Mouse (Mus musculus) midbrain, embryonic 15.5 days (tissue): Measurements from ENCODE around the gene Tmsb4x. TPM values are rescaled to one million over a fixed set of nuclear protein-coding genes. Genes with fewer than 3 reads are reported as not detected.
A peak's percentile ranks its signal among the peaks of the same experiment; 100 is the strongest.

Experiments used
- ATAC-seq: fragments of 200-750 bp; cut with Nextera tagmentation; replicated peaks from 2 replicates; pipeline ENCODE4 v1.8.0; 2017; ENCODE audit warnings: moderate TSS enrichment
- H3K27ac ChIP-seq: fragments of 300-500 bp; sonication (generic); 2 replicates; pipeline ENCODE4 v1.5.1; 2015; ENCODE audit warnings: mild to moderate bottlenecking, inconsistent platforms
- H3K27me3 ChIP-seq: fragments of 300-500 bp; sonication (generic); replicated peaks from 2 replicates; pipeline ENCODE4 v1.6.1; 2015; ENCODE audit warnings: inconsistent platforms
- H3K36me3 ChIP-seq: fragments of 300-500 bp; sonication (generic); replicated peaks from 2 replicates; pipeline ENCODE4 v1.6.1; 2015; ENCODE audit warnings: inconsistent platforms
- H3K4me1 ChIP-seq: fragments of 300-500 bp; sonication (generic); 2 replicates; pipeline ENCODE4 v1.6.1; 2015; ENCODE audit warnings: inconsistent platforms
- H3K4me2 ChIP-seq: fragments of 300-500 bp; sonication (generic); 2 replicates; pipeline ENCODE4 v1.6.1; 2015; ENCODE audit warnings: inconsistent platforms, mild to moderate bottlenecking, moderate library complexity
- H3K4me3 ChIP-seq: fragments of 300-500 bp; sonication (generic); 2 replicates; pipeline ENCODE4 v1.5.1; 2015; ENCODE audit warnings: mild to moderate bottlenecking, inconsistent platforms
- H3K9ac ChIP-seq: fragments of 300-500 bp; sonication (generic); 2 replicates; pipeline ENCODE4 v1.6.1; 2015; ENCODE audit warnings: mild to moderate bottlenecking, inconsistent platforms
- H3K9me3 ChIP-seq: fragments of 300-500 bp; sonication (generic); 2 replicates; pipeline ENCODE4 v1.6.1; 2016; ENCODE audit warnings: inconsistent platforms
- WGBS: fragments of 180-500 bp; shearing (Covaris S2); methylation state at CpG from one replicate; pipeline ENCODE4 v1.1.7; 2015; ENCODE audit warnings: mixed read lengths; 5-methylcytosine and 5-hydroxymethylcytosine counted together
- polyA plus RNA-seq: library from polyadenylated mRNA; unstranded; fragments of >200 nt; fragmentation: Nextera tagmentation; extraction: Ambion mirVana; gene quantifications from 2 replicates; pipeline ENCODE4 v1.2.1, GENCODE M21; 2015

Tmsb4x gene
- polyA plus RNA-seq, 1 experiment from 2014 or later: 4,308 TPM

DNA sequence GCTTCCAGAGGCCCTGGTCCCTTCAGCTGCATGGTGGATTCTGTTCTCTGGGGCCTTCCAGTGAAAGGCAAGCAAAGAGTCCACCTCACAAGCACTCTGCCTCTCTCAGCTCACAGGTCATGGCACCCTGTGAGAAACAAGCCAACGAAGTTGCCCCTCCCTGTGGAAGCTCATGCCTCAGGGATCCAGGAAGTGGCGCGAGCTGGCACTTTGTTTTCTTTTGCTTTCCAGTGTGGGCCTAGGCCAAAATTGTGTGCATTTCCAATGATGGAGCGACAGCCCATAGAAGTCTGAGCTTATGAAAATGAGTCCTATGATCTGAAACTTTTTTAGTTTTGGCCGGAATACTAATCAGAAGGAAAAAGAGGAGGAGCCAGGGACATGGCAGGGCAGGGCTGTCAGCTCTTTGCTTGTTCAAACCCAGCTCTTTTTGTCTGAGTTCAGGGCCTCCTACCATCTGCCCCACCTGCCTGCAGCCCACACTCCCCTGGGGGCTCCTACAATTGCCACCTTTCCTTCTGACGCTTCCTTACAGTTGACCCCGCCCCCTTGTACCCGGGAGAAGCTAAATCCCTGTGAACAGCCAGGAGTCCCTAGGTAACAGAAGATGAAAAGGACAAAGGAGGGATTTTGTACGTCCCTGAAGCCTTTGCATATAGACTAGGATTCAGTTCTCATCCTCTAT lies 2.9 kb upstream of the Tmsb4x start:
- Histone ChIP-seq H3K4me1 (peaks cover 7% of the 10 kb centered on the region), H3K4me3 (no peak overlapping the region), H3K27ac (0 out of 2 replicates have a peak overlapping the region, but pooled peaks have one; percentile 25), H3K9ac (no peak overlapping the region), H3K36me3 (no peaks in the 10 kb centered on the region), H3K4me2 (no peak overlapping the region), H3K9me3 (no peaks in the 10 kb centered on the region), H3K27me3 (0 out of 2 replicates have a peak, but pooled peaks cover 3% of the 10 kb centered on the region)
- no peak for ATAC-seq
- 33% methylated on average over 9 of the region's 9 CpGs for WGBS

- 41% methylated on average over 6 of the region's 6 CpGs for WGBS
- peak overlapping the region; percentile 56 for H3K4me2 ChIP-seq
- peak overlapping the region; percentile 80; the same call in 1 of the 2 replicates for H3K9ac ChIP-seq
- H3K4me3 ChIP-seq: peak overlapping the region; percentile 55
- no peaks in the 10 kb centered on the region for H3K36me3 ChIP-seq
- H3K27ac ChIP-seq: peak overlapping the region; percentile 93
- H3K9me3 ChIP-seq: no peaks in the 10 kb centered on the region
- H3K4me1 ChIP-seq: peaks cover 12% of the 10 kb centered on the region
- H3K27me3 ChIP-seq: 0 out of 2 replicates have a peak, but pooled peaks cover 3% of the 10 kb centered on the region
- no peak for ATAC-seq
Measured at GRCm38 (mm10) chrX:167210319-167210728, 1.2 kb upstream of the Tmsb4x start.

DNA sequence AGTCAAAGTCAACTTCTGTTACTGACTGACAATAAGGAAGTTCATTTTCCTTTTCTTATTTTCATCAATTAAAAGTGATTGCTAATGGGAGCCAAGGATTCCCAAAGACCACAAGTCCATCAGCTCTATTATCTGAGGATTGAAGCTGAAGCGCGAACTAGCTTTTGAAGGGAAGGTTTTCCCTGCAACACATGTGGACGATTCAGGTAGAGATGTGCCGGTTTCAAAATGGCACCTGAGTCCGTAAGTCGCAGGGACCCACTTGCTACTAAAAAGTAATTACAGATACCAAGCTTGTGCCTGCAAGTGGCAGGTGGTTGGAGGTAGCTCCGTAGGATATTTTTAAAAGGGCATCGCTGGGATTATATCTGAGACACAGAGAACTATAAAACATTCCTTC lies 713 bp upstream of the Tmsb4x start:
- no peak for ATAC-seq

DNA sequence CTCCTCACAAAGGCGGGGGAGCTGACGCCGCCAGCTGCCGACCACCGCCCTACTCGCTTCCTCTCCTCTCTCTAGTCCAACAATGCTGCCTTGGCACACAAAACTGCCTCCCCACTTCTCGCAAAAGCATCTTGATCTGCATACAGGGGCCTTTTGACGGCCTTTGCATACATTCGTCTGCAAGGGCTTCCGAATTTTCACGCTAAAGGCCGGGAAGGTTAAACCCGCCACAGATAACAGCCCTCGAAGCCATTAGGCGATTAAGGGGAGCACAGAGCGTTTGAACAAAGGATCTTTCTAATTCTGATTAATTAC lies 652 bp downstream of the Tmsb4x start:
- Histone ChIP-seq H3K27me3 (0 out of 2 replicates have a peak, but pooled peaks cover 6% of the 10 kb centered on the region), H3K27ac (peak overlapping the region; percentile 93), H3K4me3 (peak overlapping the region; percentile 55), H3K9me3 (no peaks in the 10 kb centered on the region), H3K9ac (peak overlapping the region; percentile 80), H3K36me3 (no peaks in the 10 kb centered on the region), H3K4me2 (no peak overlapping the region), H3K4me1 (peaks cover 12% of the 10 kb centered on the region)
- peak; percentile 25; the same call in 1 of the 2 replicates for ATAC-seq
- WGBS: 19% methylated on average over 16 of the region's 16 CpGs

More for the DNA sequence above, 713 bp upstream of the Tmsb4x start:
- Histone ChIP-seq H3K4me2 (peak overlapping the region; percentile 56), H3K27ac (peak overlapping the region; percentile 93), H3K4me1 (peaks cover 12% of the 10 kb centered on the region), H3K27me3 (0 out of 2 replicates have a peak, but pooled peaks cover 3% of the 10 kb centered on the region), H3K9me3 (no peaks in the 10 kb centered on the region), H3K4me3 (peak overlapping the region; percentile 55), H3K9ac (peak overlapping the region; percentile 80), H3K36me3 (no peaks in the 10 kb centered on the region)
- WGBS: 47% methylated on average over 8 of the region's 8 CpGs

DNA sequence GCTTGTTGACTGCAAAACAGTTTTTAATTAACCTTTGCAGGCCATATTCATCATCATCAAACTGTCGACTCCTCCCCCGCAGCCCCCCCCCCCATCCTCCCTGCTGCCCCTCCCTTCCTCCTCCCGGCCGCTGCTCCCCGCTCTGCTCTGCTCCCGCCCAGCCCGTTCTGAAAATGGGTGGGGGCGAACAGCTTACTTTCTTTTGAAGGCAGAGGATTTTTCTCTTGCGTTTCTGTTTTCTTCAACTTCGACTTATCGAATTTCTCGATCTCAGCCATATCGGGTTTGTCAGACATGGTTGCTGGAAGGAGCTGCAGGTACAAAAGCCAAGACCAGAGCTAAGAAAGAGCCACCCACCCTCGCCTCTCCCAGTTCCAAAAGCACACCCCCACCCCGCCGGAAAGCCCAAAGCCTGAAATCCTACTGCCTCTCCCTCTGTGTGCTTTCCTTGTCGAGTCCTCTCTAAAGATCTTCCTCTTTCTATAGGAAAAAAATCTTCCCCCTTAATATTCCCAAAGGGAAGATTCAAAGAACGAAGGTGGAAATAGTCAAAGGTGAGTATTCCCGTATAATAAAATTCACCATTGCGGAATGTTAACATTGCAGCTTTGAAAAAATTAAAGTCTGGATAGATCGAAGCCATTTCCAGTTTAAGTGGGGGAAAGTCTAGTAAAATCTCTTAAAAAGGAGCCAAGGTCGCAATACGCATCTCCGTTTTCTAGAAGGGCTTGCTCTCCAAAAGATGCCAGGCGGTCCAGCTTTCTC lies 1.2 kb downstream of the Tmsb4x start:
- H3K27ac ChIP-seq: peak overlapping the region; percentile 93
- no peaks in the 10 kb centered on the region for H3K9me3 ChIP-seq
- peak overlapping the region; percentile 57 for H3K4me2 ChIP-seq
- no peaks in the 10 kb centered on the region for H3K36me3 ChIP-seq
- H3K27me3 ChIP-seq: 0 out of 2 replicates have a peak, but pooled peaks cover 6% of the 10 kb centered on the region
- H3K4me3 ChIP-seq: peak overlapping the region; percentile 55
- H3K4me1 ChIP-seq: peaks cover 12% of the 10 kb centered on the region
- ATAC-seq: 0 out of 2 replicates have a peak, but pooled peaks have one; percentile 28
- H3K9ac ChIP-seq: peak overlapping the region; percentile 80
- WGBS: 28% methylated on average over 25 of the region's 25 CpGs

GRCm38 (mm10) chrX:167205813-167206520 lies 3.1 kb downstream of the Tmsb4x start:
- peak overlapping the region; percentile 55 for H3K4me3 ChIP-seq
- peak overlapping the region; percentile 57 for H3K4me2 ChIP-seq
- 0 out of 2 replicates have a peak overlapping the region, but pooled peaks have one; percentile 17 for H3K27ac ChIP-seq
- ATAC-seq: no peak
- no peak overlapping the region for H3K9ac ChIP-seq
- H3K4me1 ChIP-seq: peaks cover 5% of the 10 kb centered on the region; the same call in 1 of the 2 replicates
- peaks cover 8% of the 10 kb centered on the region for H3K27me3 ChIP-seq
- no peaks in the 10 kb centered on the region for H3K9me3 ChIP-seq
- H3K36me3 ChIP-seq: no peaks in the 10 kb centered on the region
- WGBS: 38% methylated on average over 8 of the region's 8 CpGs

GRCm38 (mm10) chrX:167201365-167201764 lies 7.8 kb downstream of the Tmsb4x start:
- 0 out of 2 replicates have a peak, but pooled peaks cover 5% of the 10 kb centered on the region for H3K4me1 ChIP-seq
- no peak overlapping the region for H3K9ac ChIP-seq
- no peak overlapping the region for H3K4me2 ChIP-seq
- no peak overlapping the region for H3K4me3 ChIP-seq
- ATAC-seq: no peak
- peaks cover 18% of the 10 kb centered on the region for H3K27me3 ChIP-seq
- no peaks in the 10 kb centered on the region for H3K36me3 ChIP-seq
- H3K27ac ChIP-seq: no peak overlapping the region
- WGBS: 93% methylated on average over 2 of the region's 2 CpGs
- no peaks in the 10 kb centered on the region for H3K9me3 ChIP-seq

DNA sequence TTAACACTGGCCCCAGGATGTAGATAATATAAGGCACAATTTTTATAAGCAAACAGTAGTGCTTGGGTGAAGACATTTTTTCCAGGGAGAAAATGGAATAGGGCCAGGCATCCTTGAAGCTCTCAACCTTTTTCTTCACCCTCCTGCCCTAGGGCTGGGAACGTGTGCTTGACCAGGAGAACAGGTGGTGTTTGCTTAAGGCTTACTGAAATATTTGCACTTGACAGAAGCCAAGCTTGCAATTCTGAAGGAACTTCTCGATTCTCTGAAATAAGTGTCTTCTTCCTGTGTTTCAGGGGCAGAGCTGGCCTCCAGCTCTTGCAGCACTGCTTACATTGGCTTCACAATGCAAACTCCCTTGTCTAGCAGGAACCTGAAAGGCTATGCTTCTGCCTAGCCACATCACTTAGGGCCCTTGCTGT lies 13.9 kb downstream of the Tmsb4x start:
- H3K27ac ChIP-seq: no peak overlapping the region
- H3K36me3 ChIP-seq: no peaks in the 10 kb centered on the region
- no peak overlapping the region for H3K4me3 ChIP-seq
- 0 out of 2 replicates have a peak, but pooled peaks cover 7% of the 10 kb centered on the region for H3K27me3 ChIP-seq
- no peak overlapping the region for H3K4me2 ChIP-seq
- no peak overlapping the region for H3K9ac ChIP-seq
- no peaks in the 10 kb centered on the region for H3K4me1 ChIP-seq
- no peaks in the 10 kb centered on the region for H3K9me3 ChIP-seq
- no peak for ATAC-seq
- WGBS: 86% methylated on average over 2 of the region's 2 CpGs

DNA sequence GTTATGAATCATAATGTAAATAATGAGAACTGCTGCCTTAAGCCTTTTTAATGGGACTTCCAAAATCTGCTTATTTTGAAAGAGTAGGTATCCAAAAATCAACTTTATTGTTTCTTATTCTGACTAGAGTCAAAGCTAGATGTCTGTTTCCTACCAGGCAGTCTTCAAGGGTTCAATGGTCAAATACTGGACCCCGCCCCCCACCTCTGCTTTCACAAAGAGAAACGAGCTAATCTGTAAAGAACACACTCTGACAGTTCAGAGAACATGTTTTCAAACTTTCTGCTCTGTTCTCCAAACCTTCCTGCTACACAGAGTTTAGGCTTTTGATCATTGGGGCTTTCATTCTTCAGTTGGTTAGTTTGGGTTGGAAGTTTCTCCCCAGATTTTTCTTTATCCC lies 22.8 kb downstream of the Tmsb4x start:
- Histone ChIP-seq H3K4me1 (no peaks in the 10 kb centered on the region), H3K4me3 (no peak overlapping the region), H3K27me3 (peaks cover 14% of the 10 kb centered on the region), H3K27ac (no peak overlapping the region), H3K36me3 (no peaks in the 10 kb centered on the region), H3K4me2 (no peak overlapping the region), H3K9ac (no peak overlapping the region), H3K9me3 (no peaks in the 10 kb centered on the region)
- 39% methylated on average over 2 of the region's 2 CpGs for WGBS
- no peak for ATAC-seq

DNA sequence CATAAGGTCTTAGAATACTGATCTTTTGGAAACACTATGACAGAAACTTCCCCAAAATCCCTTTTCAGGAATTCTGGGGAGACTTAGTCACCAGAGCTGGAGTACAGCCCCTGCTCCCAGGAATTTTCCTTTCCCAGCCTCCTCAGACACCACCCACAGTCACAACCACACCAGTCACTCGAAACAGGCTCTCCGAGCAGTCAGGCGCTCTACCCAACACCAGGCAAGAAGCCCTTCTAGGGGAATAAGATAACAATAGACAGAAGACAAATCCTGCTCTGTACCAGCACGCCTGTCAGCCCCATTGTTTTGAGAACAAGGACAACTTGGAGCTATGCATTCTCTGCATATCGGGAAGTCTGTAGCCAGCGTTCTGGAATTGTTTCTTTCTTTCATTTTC lies 25.6 kb downstream of the Tmsb4x start:
- Histone ChIP-seq H3K4me3 (no peak overlapping the region), H3K9ac (no peak overlapping the region), H3K9me3 (no peaks in the 10 kb centered on the region), H3K27me3 (peaks cover 18% of the 10 kb centered on the region), H3K4me1 (no peaks in the 10 kb centered on the region), H3K36me3 (no peaks in the 10 kb centered on the region), H3K27ac (no peak overlapping the region), H3K4me2 (no peak overlapping the region)
- 30% methylated on average over 6 of the region's 6 CpGs for WGBS
- ATAC-seq: no peak

GRCm38 (mm10) chrX:167182411-167182810 lies 26.7 kb downstream of the Tmsb4x start:
- no peak for ATAC-seq
- Histone ChIP-seq H3K27ac (no peak overlapping the region), H3K36me3 (no peaks in the 10 kb centered on the region), H3K4me2 (no peak overlapping the region), H3K9ac (no peak overlapping the region), H3K4me3 (no peak overlapping the region), H3K9me3 (no peaks in the 10 kb centered on the region), H3K27me3 (peaks cover 18% of the 10 kb centered on the region), H3K4me1 (no peaks in the 10 kb centered on the region)
- 83% methylated on average over 5 of the region's 5 CpGs for WGBS
